Mouse (Mus musculus): ENCODE results near the gene Gnat2. TPM values are rescaled to one million over a fixed set of nuclear protein-coding genes. Genes with fewer than 3 reads are reported as not detected.

Gene Gnat2
- polyA plus RNA-seq, 1 experiment from 2014 or later, result 0.93 TPM

- Histone ChIP-seq H3K4me2 (ENCODE audit: low read length) (no peak overlapping the region), H3K4me3 (ENCODE audit: low read depth, low read length) (no peak overlapping the region), H3K9ac (ENCODE audit: low read length) (no peak overlapping the region), H3K27me3 (replicated peaks; ENCODE audit: control insufficient read depth, insufficient read depth, low read length) (no peaks in the 10 kb centered on the region), H3K4me1 (replicated peaks; ENCODE audit: control insufficient read depth, insufficient read depth, low read length) (peaks cover 29% of the 10 kb centered on the region), H3K36me3 (ENCODE audit: control insufficient read depth, insufficient read depth, low read length) (no peaks in the 10 kb centered on the region), H3K9me3 (ENCODE audit: control insufficient read depth, low read length) (no peaks in the 10 kb centered on the region), H3K27ac (ENCODE audit: low read depth) (peak overlapping the region; percentile 1; the same call in 1 of the 2 replicates)
- DNase-seq (ENCODE audit: low spot score), result no peak
- ATAC-seq (replicated peaks; ENCODE audit: low FRiP score, low TSS enrichment, low read depth), result no peak
- WGBS, result 27% methylated on average over 5 of the region's 5 CpGs
These were observed 3.7 kb upstream of the Gnat2 start for GRCm38 (mm10) chr3:108088842-108089380.

DNA sequence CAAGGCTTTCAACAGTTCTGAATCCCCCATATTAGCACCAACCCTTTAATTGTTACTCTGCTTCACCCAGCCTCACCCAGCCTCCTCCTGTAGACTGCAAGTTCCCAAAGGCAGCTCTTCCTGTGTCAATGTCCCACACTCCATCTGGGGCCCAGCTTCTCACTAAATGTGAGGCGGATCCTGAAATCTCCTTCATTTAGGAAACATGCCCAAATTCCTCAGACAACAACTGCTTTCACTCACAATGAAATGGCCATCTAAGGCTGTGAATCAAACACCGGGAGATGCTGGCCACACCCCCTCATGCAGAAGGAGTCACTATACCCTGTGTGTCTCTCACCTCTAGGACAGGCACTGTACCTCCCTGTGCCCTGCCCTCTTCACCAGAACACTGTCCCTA is 2.7 kb upstream of the Gnat2 start:
- no peaks in the 10 kb centered on the region for H3K27me3 ChIP-seq (replicated peaks; ENCODE audit: control insufficient read depth, insufficient read depth, low read length)
- no peak overlapping the region for H3K27ac ChIP-seq (ENCODE audit: low read depth)
- no peaks in the 10 kb centered on the region for H3K9me3 ChIP-seq (ENCODE audit: control insufficient read depth, low read length)
- H3K4me3 ChIP-seq (ENCODE audit: low read depth, low read length), result no peak overlapping the region
- H3K4me2 ChIP-seq (ENCODE audit: low read length), result no peak overlapping the region
- peaks cover 19% of the 10 kb centered on the region for H3K4me1 ChIP-seq (replicated peaks; ENCODE audit: control insufficient read depth, insufficient read depth, low read length)
- DNase-seq (ENCODE audit: low spot score) (no peak), ATAC-seq (replicated peaks; ENCODE audit: low FRiP score, low TSS enrichment, low read depth) (no peak)
- WGBS, result 20% methylated on average over 2 of the region's 2 CpGs
- H3K36me3 ChIP-seq (ENCODE audit: control insufficient read depth, insufficient read depth, low read length), result no peaks in the 10 kb centered on the region
- no peak overlapping the region for H3K9ac ChIP-seq (ENCODE audit: low read length)

DNA sequence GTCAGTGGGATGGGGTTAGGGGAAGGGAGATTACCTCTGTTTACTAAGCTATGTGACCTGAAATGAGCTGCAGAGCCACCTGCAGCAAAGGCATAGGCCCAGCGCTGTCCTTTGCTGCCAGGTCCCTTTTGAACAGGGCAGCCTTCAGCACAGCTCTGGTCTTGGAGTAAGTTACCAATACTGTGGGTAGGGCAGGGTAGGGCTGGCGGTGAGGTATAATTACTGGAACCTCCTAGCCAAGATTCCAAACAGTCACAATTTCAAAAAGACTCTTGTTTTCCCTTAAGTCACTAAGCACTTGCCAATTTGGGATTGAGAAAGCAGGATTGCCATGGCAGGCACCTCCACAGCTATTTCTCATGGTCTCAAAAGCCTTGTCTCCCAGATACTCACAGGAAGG is 2.0 kb upstream of the Gnat2 start:
- no peaks in the 10 kb centered on the region for H3K36me3 ChIP-seq (ENCODE audit: control insufficient read depth, insufficient read depth, low read length)
- H3K4me1 ChIP-seq (replicated peaks; ENCODE audit: control insufficient read depth, insufficient read depth, low read length), result peaks cover 18% of the 10 kb centered on the region
- H3K4me3 ChIP-seq (ENCODE audit: low read depth, low read length), result no peak overlapping the region
- DNase-seq (ENCODE audit: low spot score) (no peak), ATAC-seq (replicated peaks; ENCODE audit: low FRiP score, low TSS enrichment, low read depth) (no peak)
- no peak overlapping the region for H3K9ac ChIP-seq (ENCODE audit: low read length)
- no peak overlapping the region for H3K27ac ChIP-seq (ENCODE audit: low read depth)
- no peaks in the 10 kb centered on the region for H3K27me3 ChIP-seq (replicated peaks; ENCODE audit: control insufficient read depth, insufficient read depth, low read length)
- no peaks in the 10 kb centered on the region for H3K9me3 ChIP-seq (ENCODE audit: control insufficient read depth, low read length)
- H3K4me2 ChIP-seq (ENCODE audit: low read length), result no peak overlapping the region
- 87% methylated on average over 2 of the region's 2 CpGs for WGBS

GRCm38 (mm10) chr3:108092030-108092429 is 559 bp upstream of the Gnat2 start:
- 71% methylated on average over 6 of the region's 6 CpGs for WGBS
- Histone ChIP-seq H3K9me3 (ENCODE audit: control insufficient read depth, low read length) (no peaks in the 10 kb centered on the region), H3K4me1 (replicated peaks; ENCODE audit: control insufficient read depth, insufficient read depth, low read length) (peaks cover 14% of the 10 kb centered on the region), H3K4me2 (ENCODE audit: low read length) (no peak overlapping the region), H3K27me3 (replicated peaks; ENCODE audit: control insufficient read depth, insufficient read depth, low read length) (no peaks in the 10 kb centered on the region), H3K4me3 (ENCODE audit: low read depth, low read length) (no peak overlapping the region), H3K36me3 (ENCODE audit: control insufficient read depth, insufficient read depth, low read length) (no peaks in the 10 kb centered on the region), H3K9ac (ENCODE audit: low read length) (no peak overlapping the region), H3K27ac (ENCODE audit: low read depth) (no peak overlapping the region)
- DNase-seq (ENCODE audit: low spot score) (no peak), ATAC-seq (replicated peaks; ENCODE audit: low FRiP score, low TSS enrichment, low read depth) (no peak)

DNA sequence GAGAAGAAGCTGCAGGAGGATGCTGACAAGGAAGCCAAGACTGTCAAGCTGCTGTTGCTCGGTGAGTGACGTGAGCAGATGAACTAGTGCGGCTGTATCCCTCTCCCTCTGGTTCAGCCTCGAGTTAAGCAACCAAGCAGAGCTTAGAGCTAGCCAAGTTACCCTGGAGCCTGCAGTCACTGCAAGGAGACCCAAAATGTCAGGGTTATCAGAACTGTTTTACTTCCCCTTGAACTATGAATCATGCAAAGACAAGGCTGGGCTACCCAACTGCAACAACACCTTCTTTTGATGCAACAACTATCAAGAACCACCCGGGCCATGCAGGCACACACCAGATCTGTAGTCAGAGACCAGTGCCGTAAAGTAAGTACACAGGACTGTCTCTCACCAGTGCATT is 717 bp downstream of the Gnat2 start:
- H3K36me3 ChIP-seq (ENCODE audit: control insufficient read depth, insufficient read depth, low read length), result no peaks in the 10 kb centered on the region

DNA sequence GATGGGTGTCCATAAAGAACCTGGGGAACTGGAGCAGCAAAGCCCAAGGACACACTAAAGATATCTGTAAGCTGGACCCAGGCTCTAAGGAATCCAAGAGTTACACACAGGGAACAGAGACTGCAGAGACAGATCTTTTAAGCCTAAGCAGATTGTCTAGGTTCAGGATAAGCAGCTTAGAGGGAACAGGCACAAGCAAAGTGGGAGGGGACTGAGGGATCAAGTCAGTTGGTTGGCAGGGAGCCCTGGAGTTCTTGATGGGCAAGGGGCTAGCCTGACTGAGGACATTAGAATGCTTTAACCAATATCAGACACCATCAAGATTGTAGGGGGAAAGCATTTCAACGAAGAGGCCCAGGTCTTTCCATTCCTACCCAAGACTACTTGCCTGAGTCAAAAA is 1.6 kb downstream of the Gnat2 start:
- Histone ChIP-seq H3K9ac (ENCODE audit: low read length) (no peak overlapping the region), H3K4me1 (replicated peaks; ENCODE audit: control insufficient read depth, insufficient read depth, low read length) (peaks cover 7% of the 10 kb centered on the region), H3K9me3 (ENCODE audit: control insufficient read depth, low read length) (no peaks in the 10 kb centered on the region), H3K36me3 (ENCODE audit: control insufficient read depth, insufficient read depth, low read length) (no peaks in the 10 kb centered on the region), H3K4me2 (ENCODE audit: low read length) (no peak overlapping the region), H3K27ac (ENCODE audit: low read depth) (no peak overlapping the region), H3K4me3 (ENCODE audit: low read depth, low read length) (no peak overlapping the region), H3K27me3 (replicated peaks; ENCODE audit: control insufficient read depth, insufficient read depth, low read length) (no peaks in the 10 kb centered on the region)
- 82% methylated on average over 1 of the region's 1 CpGs for WGBS
- ATAC-seq (replicated peaks; ENCODE audit: low FRiP score, low TSS enrichment, low read depth) (no peak), DNase-seq (ENCODE audit: low spot score) (no peak)

More for the DNA sequence above, 717 bp downstream of the Gnat2 start:
- Histone ChIP-seq H3K27me3 (replicated peaks; ENCODE audit: control insufficient read depth, insufficient read depth, low read length) (no peaks in the 10 kb centered on the region), H3K4me2 (ENCODE audit: low read length) (no peak overlapping the region), H3K27ac (ENCODE audit: low read depth) (no peak overlapping the region), H3K9me3 (ENCODE audit: control insufficient read depth, low read length) (no peaks in the 10 kb centered on the region), H3K9ac (ENCODE audit: low read length) (no peak overlapping the region), H3K4me1 (replicated peaks; ENCODE audit: control insufficient read depth, insufficient read depth, low read length) (peaks cover 12% of the 10 kb centered on the region), H3K4me3 (ENCODE audit: low read depth, low read length) (no peak overlapping the region)
- DNase-seq (ENCODE audit: low spot score), result no peak
- WGBS, result 67% methylated on average over 6 of the region's 6 CpGs
- no peak for ATAC-seq (replicated peaks; ENCODE audit: low FRiP score, low TSS enrichment, low read depth)

DNA sequence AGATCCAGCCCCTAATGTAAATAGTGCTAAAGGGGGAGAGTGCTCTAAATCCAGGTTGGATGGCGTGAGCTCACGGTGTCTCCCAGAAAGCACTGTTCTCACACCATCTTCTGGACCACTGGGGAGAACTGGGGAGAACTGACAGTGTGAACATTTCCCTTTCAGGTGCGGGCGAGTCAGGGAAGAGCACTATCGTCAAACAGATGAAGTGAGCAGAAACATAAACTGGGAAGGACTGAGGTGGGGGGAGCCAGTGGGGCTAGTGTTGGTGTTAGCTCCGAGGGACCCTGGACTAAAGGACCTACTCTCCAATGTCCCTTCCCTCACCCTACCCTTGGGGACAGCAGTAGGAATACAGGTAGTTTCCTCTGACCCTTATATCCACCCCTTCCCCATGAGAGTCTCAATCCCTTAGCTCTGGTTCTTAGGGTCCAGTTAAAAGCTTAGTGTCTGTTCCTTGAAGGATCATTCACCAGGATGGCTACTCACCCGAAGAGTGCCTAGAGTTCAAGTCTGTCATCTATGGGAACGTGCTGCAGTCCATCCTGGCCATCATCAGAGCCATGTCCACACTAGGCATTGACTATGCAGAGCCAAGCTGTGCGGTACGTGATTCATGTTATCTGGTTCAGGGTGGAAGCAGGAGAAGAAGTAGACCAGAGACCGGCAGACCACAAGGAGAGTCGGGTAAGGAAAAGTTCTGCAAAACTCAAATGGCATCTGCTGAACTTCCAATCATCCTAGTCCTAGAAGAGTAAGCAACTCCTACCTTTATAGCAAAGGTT is 2.6 kb downstream of the Gnat2 start:
- no peak for ATAC-seq (replicated peaks; ENCODE audit: low FRiP score, low TSS enrichment, low read depth)

DNA sequence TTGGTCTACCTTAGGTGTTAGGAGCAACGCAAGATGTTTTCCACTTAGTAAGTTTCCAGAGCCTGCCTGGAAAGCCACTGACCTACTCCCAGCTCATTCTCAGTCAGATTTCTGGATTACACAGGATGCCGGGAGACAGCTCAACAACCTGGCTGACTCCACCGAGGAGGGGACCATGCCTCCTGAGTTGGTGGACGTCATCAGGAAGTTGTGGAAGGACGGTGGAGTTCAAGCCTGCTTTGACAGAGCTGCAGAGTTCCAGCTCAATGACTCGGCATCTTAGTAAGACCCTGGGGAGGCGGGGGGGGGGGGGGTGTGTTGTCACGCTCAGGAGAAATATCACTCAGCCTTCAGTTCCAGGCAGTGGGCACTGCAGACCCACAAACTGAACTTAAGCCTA is 3.6 kb downstream of the Gnat2 start:
- Histone ChIP-seq H3K4me3 (ENCODE audit: low read depth, low read length) (no peak overlapping the region), H3K4me1 (replicated peaks; ENCODE audit: control insufficient read depth, insufficient read depth, low read length) (no peaks in the 10 kb centered on the region), H3K9me3 (ENCODE audit: control insufficient read depth, low read length) (no peaks in the 10 kb centered on the region), H3K36me3 (ENCODE audit: control insufficient read depth, insufficient read depth, low read length) (no peaks in the 10 kb centered on the region), H3K4me2 (ENCODE audit: low read length) (no peak overlapping the region), H3K9ac (ENCODE audit: low read length) (no peak overlapping the region), H3K27ac (ENCODE audit: low read depth) (no peak overlapping the region), H3K27me3 (replicated peaks; ENCODE audit: control insufficient read depth, insufficient read depth, low read length) (no peaks in the 10 kb centered on the region)
- 72% methylated on average over 8 of the region's 8 CpGs for WGBS
- ATAC-seq (replicated peaks; ENCODE audit: low FRiP score, low TSS enrichment, low read depth) (no peak), DNase-seq (ENCODE audit: low spot score) (no peak)

More for the DNA sequence above, 2.6 kb downstream of the Gnat2 start:
- Histone ChIP-seq H3K27me3 (replicated peaks; ENCODE audit: control insufficient read depth, insufficient read depth, low read length) (no peaks in the 10 kb centered on the region), H3K9ac (ENCODE audit: low read length) (no peak overlapping the region), H3K4me3 (ENCODE audit: low read depth, low read length) (no peak overlapping the region), H3K9me3 (ENCODE audit: control insufficient read depth, low read length) (no peaks in the 10 kb centered on the region), H3K27ac (ENCODE audit: low read depth) (no peak overlapping the region), H3K4me2 (ENCODE audit: low read length) (no peak overlapping the region), H3K4me1 (replicated peaks; ENCODE audit: control insufficient read depth, insufficient read depth, low read length) (peaks cover 3% of the 10 kb centered on the region; the same call in 1 of the 2 replicates), H3K36me3 (ENCODE audit: control insufficient read depth, insufficient read depth, low read length) (no peaks in the 10 kb centered on the region)
- 94% methylated on average over 12 of the region's 12 CpGs for WGBS
- no peak for DNase-seq (ENCODE audit: low spot score)

DNA sequence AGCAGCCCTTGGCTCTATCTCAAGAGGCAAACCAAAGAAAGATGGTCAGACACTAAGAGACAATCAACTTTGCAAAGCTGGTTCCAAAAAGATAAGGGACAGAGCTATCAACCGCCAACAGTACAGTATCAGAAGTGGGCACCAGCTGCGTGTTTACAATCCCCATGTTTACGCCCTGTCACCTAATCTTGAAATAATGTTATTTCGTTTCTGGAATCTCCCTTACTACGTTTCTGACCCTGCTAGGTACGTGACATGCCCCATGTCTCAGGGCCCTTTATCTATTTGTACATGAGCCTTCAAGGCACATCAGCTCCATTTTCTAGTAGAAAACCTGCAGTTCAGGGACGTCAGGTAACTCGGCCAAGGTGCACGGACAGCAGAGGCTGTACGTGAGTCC is 4.1 kb downstream of the Gnat2 start:
- no peaks in the 10 kb centered on the region for H3K9me3 ChIP-seq (ENCODE audit: control insufficient read depth, low read length)
- no peak for DNase-seq (ENCODE audit: low spot score)
- no peak overlapping the region for H3K4me3 ChIP-seq (ENCODE audit: low read depth, low read length)
- no peak overlapping the region for H3K27ac ChIP-seq (ENCODE audit: low read depth)
- H3K36me3 ChIP-seq (ENCODE audit: control insufficient read depth, insufficient read depth, low read length), result no peaks in the 10 kb centered on the region
- no peaks in the 10 kb centered on the region for H3K4me1 ChIP-seq (replicated peaks; ENCODE audit: control insufficient read depth, insufficient read depth, low read length)
- no peak overlapping the region for H3K9ac ChIP-seq (ENCODE audit: low read length)
- H3K27me3 ChIP-seq (replicated peaks; ENCODE audit: control insufficient read depth, insufficient read depth, low read length), result no peaks in the 10 kb centered on the region
- no peak overlapping the region for H3K4me2 ChIP-seq (ENCODE audit: low read length)
- WGBS, result 74% methylated on average over 10 of the region's 10 CpGs
- ATAC-seq (replicated peaks; ENCODE audit: low FRiP score, low TSS enrichment, low read depth), result no peak

All from intestine, embryonic 14.5 days (tissue).